Mouse (Mus musculus): ENCODE measurements around the gene Rest.

Rest gene

GRCm38 (mm10) chr5:77266066-77266885 lies 985 bp downstream of the Rest start:
- DNase-seq (ENCODE audit: low spot score in 2 of 2): peak; percentile 22 to 41

DNA sequence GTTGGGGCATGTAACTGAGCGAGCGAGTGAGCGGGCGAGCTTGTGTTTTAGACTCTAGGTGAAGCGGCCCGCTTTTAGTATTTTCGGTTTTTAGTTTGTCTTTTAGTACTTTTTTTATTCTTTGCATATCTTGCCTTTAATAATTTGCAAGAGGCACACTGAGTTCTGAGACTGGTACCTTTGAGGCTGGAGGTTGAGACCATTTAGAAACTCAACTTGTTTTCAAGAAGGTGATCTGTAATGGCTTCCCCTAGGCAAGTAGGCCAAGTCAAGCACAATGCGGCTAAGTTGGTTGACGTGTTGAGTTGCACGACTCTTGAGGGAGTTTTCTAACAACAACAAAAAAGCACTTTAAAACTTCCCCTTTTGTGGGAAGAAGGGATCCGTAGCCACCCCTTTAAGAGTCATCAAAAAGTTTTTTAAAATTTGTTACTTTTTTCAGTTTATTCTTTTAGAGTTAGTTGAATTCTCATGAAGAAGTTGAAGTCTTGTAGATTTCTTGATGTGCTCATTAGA lies 1.7 kb downstream of the Rest start:
- DNase-seq (ENCODE audit: low spot score in 2 of 2): no peak

DNA sequence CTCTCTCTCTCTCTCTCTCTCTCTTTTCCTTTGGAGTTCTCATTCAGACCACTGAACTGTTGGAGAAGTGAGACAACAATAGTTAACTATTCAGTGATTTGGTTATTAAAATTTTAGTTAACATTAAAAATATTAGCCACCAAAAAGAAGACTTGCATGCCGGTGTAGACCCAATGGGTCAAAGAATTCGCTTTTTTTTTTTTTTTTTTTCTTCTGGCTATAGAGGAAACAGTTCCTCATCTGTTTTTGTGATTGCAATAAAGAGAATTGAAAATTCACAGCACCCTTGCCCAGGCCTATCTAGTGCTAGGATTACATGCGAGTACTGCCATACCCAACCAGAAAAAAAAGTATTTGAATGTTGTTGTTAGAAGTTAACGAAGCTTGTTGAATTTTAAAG lies 2.1 kb downstream of the Rest start:
- DNase-seq (ENCODE audit: low spot score in 2 of 2): no peak

DNA sequence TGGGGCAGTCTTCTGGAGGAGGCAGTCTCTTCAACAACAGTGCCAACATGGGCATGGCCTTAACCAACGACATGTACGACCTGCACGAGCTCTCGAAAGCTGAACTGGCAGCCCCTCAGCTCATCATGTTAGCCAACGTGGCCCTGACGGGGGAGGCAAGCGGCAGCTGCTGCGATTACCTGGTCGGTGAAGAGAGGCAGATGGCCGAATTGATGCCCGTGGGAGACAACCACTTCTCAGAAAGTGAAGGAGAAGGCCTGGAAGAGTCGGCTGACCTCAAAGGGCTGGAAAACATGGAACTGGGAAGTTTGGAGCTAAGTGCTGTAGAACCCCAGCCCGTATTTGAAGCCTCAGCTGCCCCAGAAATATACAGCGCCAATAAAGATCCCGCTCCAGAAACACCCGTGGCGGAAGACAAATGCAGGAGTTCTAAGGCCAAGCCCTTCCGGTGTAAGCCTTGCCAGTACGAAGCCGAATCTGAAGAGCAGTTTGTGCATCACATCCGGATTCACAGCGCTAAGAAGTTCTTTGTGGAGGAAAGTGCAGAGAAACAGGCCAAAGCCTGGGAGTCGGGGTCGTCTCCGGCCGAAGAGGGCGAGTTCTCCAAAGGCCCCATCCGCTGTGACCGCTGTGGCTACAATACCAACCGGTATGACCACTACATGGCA lies 2.8 kb downstream of the Rest start:
- DNase-seq (ENCODE audit: low spot score in 2 of 2): no peak

GRCm38 (mm10) chr5:77269399-77269798 lies 4.1 kb downstream of the Rest start:
- no peak for DNase-seq (ENCODE audit: low spot score in 2 of 2)

GRCm38 (mm10) chr5:77273151-77273550 lies 7.9 kb downstream of the Rest start:
- DNase-seq (ENCODE audit: low spot score in 2 of 2): no peak

GRCm38 (mm10) chr5:77275950-77276349 lies 10.7 kb downstream of the Rest start:
- DNase-seq (ENCODE audit: low spot score in 2 of 2): no peak

- DNase-seq (ENCODE audit: low spot score in 2 of 2): no peak
Observed at GRCm38 (mm10) chr5:77277204-77277603, 11.9 kb downstream of the Rest start.

DNA sequence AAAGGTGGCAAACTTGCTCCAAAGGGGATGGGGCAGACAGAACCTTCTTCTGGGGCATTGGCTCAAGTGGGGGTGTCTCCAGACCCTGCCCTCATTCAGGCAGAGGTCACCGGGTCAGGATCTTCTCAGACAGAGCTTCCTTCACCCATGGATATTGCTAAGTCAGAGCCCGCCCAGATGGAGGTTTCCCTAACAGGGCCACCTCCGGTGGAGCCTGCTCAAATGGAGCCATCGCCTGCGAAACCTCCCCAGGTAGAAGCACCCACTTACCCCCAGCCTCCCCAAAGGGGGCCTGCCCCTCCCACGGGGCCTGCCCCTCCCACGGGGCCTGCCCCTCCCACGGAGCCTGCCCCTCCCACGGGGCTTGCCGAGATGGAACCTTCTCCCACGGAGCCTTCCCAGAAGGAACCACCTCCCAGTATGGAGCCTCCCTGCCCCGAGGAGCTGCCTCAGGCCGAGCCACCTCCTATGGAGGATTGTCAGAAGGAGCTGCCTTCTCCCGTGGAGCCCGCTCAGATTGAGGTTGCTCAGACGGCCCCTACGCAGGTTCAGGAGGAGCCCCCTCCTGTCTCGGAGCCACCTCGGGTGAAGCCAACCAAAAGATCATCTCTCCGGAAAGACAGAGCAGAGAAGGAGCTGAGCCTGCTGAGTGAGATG lies 16.4 kb downstream of the Rest start:
- DNase-seq (ENCODE audit: low spot score in 2 of 2): no peak

DNA sequence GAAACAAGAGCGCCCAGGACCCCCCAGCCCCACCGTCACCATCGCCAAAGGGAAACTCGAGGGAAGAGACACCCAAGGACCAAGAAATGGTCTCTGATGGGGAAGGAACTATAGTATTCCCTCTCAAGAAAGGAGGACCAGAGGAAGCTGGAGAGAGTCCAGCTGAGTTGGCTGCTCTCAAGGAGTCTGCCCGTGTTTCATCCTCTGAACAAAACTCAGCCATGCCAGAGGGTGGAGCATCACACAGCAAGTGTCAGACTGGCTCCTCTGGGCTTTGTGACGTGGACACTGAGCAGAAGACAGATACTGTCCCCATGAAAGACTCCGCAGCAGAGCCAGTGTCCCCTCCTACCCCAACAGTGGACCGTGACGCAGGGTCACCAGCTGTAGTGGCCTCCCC lies 17.0 kb downstream of the Rest start:
- no peak for DNase-seq (ENCODE audit: low spot score in 2 of 2)

DNA sequence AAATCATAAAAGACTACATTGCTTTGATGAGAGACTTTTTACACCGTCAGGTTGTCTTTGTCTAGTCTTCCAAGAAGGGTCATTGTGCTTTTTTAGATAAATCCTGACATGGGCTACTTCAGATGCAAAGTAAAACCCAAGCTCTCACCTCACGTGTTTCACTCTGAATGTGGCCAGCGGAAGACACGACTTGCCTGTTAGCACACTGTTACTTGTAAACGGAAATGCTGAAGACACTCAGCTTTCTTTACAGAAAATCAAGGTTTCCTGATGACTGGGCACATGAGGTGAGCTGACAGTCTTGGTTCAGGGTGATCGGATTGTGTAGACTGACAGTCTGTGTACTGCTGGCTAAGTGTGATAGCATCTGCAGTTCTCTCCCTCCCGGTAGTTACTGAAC lies 20.4 kb downstream of the Rest start:
- no peak for DNase-seq (ENCODE audit: low spot score in 2 of 2)

GRCm38 (mm10) chr5:77286904-77287303 lies 21.6 kb downstream of the Rest start:
- DNase-seq (ENCODE audit: low spot score in 2 of 2): no peak

DNA sequence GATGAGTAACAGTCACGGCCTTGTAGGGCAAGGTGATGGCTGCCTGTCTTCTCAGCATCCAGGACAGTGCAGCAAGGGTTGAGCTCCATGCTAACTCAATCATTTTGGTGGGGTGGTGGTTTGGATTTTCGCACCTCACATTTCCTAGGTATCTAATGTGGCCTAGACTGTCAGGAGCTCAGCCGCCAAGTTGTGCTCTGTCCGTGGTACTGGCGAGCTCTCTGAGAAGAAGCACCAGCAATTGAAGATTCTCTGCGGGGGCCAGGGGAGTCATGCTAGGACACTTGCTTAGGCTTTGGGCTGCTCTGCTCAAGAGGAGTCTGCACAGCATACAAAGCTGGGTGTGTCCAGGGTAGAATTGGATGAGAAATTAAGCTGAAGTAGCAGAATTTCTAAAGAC lies 22.6 kb downstream of the Rest start:
- no peak for DNase-seq (ENCODE audit: low spot score in 2 of 2)

GRCm38 (mm10) chr5:77289686-77290085 lies 24.4 kb downstream of the Rest start:
- DNase-seq (ENCODE audit: low spot score in 2 of 2): no peak

DNA sequence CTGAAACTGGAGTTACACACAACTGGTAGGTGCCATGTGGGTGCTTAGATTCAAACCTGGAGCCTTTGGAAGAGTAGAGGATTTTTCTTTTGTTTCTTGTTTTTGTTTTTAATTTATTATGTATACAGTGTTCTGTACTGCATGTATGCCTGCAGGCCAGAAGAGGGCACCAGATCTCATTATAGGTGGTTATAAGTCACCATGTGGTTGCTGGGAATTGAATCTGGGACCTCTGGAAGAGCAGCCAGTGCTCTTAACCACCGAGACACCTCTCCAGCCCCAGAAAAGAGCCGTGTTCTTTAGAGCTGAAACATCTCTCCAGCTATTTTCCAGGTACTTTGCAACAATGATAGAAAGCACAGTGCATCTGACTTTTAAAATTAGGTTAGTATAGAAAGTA lies 25.3 kb downstream of the Rest start:
- DNase-seq (ENCODE audit: low spot score in 2 of 2): no peak

DNA sequence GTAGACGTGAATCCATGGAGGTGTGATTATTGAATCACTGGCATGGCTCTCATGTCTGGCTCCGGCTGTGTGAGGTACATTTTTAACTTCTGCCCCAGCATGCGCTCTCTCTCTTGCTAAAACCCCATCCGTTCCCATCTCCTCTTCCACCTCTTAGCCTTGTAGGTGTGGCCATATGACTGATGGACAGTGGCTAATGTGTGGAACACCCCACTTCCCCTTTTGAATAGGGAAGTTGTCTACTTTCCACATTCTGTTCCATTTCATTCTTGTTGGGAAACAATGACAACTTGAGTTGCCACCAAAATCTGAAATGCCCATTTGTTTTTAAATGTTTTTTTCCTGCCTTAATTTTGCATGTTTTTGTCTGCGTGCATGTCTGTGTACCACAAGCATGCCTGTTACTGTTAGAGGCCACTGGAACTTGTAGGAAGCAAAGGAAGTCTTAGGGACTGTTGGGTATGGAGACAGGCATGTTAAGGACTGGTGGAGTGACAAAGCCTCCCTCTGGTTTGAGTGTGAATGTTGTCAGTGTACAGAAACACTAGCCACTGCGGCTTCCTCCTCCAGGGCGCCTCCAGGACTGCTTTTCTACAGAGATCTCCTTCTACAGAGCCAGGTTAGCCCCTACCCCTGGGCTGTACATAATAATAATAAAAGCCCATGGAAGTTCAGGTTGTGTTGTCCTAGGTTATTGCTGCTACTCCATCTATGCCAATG lies 27.7 kb downstream of the Rest start:
- peak in 1 of 2 experiments; percentile 13 for DNase-seq (ENCODE audit: low spot score in 2 of 2)

DNA sequence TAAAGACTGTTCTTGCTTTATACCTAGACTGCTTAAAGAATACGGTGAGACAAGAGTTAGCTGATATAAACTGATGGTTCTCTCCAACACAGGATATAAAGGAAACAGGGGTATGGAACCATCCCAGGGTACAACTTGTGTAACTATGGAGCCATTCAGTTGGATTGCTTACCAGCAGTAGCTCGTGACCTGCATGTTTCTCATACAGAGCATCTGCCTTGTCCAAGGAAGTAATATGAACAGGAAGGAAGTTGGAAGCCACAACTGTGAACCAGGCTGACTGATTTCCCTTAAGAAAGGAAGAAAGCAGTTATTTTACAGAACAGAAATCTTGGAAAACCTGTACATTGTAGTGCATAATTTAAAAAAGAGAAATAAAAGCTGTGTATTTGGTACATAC lies 34.2 kb downstream of the Rest start:
- no peak for DNase-seq (ENCODE audit: low spot score in 2 of 2)

DNA sequence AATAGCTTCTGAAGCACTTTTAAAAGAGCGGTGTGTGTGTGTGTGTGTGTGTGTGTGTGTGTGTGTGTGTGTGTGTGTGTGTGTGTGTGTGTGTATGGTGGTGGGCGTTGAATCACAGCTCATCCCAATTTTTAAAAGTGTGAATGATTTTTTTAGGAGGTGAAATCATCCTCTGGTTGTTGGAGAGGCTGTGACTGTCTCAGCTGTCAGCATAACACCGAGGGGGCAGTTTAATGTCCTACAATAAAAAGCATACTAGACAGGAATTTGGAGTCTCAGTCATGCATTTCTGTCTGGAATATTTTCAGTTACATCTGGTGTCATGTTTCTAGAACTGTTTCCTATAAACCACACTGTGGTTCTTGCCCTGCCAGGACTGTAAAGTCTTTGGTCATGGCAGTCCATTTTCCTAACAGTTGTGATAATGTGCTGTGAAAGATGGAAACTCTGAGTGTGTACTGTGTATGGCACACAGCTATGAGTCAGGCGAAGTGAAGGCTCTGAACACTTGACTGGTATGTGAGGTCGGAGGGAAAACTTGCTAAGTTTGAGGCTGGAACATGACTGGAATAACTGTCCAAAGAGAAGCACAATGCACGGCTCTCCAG lies 36.1 kb downstream of the Rest start:
- DNase-seq (ENCODE audit: low spot score in 2 of 2): no peak

GRCm38 (mm10) chr5:77307821-77308553 lies 42.7 kb downstream of the Rest start:
- no peak for DNase-seq (ENCODE audit: low spot score in 2 of 2)

DNA sequence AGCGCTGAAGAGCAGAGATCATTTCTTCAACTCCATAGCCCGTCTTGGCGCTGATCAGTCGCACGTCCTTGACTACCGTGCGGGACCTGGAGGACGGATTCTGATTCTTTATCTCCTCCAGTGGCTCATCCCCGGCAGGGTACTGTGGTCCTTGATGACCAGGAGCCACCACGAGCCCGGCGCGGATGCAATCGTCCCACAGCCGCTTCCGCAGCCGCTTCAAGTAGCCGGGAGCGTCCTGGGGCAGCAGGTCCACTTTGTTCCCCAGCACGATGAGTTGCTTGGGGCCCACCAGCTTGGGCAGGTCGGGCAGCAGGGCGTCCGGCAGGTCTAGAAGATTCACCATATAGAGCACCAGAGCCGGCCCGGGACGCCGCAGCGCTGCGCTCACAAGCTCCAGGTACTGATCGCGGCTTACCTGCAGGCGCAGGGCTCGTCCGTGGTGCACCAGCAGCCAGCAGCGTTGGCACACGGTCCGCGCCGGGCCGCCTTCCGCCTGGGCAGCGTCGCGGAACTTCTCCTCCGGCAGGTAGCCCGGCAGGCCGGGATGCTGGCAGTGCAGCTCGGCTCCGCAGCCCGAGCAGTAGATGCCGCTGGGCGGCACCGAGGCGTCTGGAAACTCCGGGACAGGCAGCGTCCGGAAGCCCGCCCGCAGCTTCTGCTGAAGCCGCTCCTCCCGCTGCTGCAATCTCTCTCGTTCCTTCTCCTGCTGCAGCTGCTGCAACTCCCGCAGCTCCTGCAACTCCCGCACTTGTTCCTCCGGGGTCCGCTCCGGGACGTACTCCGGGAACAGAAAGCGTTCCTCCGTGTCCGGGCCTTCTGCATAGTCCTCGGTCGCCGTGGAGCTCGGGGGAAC lies 44.0 kb downstream of the Rest start:
- DNase-seq (ENCODE audit: low spot score in 2 of 2): no peak
